Mouse (Mus musculus) A20 (cell line): ENCODE measurements around the gene Mov10l1.
A peak's percentile ranks its signal among the peaks of the same experiment; 100 is the strongest.

ENCODE experiments used
- DNase-seq: peaks from one replicate; pipeline ENCODE4 v3.0.0-alpha.2; 2011; ENCODE audit warnings: low read depth, low spot score

Mov10l1 gene

GRCm38 (mm10) chr15:89007781-89008180 lies 25.1 kb downstream of the Mov10l1 start:
- DNase-seq, result no peak

GRCm38 (mm10) chr15:89016722-89017121 lies 34.0 kb downstream of the Mov10l1 start:
- no peak for DNase-seq

GRCm38 (mm10) chr15:89020085-89020484 lies 37.4 kb downstream of the Mov10l1 start:
- DNase-seq, result no peak

GRCm38 (mm10) chr15:89020492-89020891 lies 37.8 kb downstream of the Mov10l1 start:
- no peak for DNase-seq

- DNase-seq, result peak; percentile 24
Observed at GRCm38 (mm10) chr15:89044381-89044780, 61.7 kb downstream of the Mov10l1 start.

GRCm38 (mm10) chr15:89046356-89046755 lies 63.6 kb downstream of the Mov10l1 start:
- no peak for DNase-seq

DNA sequence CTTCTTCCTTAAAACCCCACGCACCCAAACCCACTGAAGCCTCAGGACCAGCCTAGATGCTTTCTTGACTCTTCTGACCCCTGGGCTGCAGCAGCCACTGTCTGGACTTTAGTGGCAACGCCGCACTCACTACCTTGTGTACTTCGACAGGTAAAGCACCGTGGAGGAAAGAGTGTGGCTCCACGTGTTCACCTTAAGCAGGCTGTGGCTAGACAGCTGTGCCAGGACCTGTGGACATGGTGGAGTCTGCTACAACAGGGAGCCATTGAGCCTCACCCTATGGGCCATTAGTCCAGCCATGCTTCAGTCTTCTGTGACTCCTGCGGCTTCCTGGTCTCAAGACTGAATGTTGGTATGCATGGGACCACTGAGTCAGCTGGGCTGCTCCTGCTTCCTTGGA lies 72.0 kb downstream of the Mov10l1 start:
- DNase-seq, result no peak

DNA sequence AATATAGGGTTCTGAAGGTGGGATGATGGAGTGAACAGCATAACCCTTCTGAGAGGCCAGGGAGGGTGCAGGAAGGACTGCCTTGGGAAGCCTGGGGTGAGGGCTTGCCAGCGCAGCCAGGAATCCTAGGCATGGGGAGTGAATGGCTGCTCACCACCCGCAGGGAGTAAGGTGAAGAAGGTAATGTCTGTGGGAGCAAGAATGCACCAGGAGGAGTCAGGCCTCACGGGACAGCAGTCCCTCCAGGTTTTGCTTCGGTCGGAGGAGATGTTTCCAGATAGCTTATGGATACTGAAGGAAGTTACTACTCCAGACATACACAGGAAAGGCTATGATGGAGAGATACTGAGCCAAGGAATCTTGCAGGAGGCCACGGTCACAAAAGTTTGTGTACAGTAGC lies 76.0 kb downstream of the Mov10l1 start:
- no peak for DNase-seq

GRCm38 (mm10) chr15:89059161-89059931 lies 76.6 kb downstream of the Mov10l1 start, which contains the start of gene Panx2:
Gene Panx2, plus strand, starts transcription at chr15:89059734.
- DNase-seq, result no peak

GRCm38 (mm10) chr15:89060032-89060681 lies 77.4 kb downstream of the Mov10l1 start:
- no peak for DNase-seq

- no peak for DNase-seq
Observed at GRCm38 (mm10) chr15:89060811-89061460, 78.2 kb downstream of the Mov10l1 start.

- DNase-seq, result no peak
Observed at GRCm38 (mm10) chr15:89061761-89062517, 79.2 kb downstream of the Mov10l1 start.

DNA sequence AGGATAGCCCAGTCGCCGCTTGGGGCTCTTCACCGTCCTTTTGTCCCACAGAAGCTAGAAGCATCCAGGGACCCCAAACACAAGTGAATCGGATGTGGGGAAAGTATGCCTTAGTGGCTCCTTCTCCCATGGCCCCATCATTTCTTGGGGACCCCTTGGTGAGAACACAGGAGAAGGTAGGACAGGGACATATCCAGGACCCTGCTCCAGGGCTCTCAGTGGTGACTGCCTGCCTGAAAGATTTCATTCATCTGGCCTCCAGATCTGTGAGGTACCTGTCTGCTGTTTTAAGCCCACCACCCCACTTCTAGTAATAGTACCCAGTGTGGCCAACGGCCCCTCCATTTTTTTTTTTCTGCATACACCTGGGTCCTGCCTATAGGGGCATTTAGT lies 79.8 kb downstream of the Mov10l1 start:
- DNase-seq, result no peak

DNA sequence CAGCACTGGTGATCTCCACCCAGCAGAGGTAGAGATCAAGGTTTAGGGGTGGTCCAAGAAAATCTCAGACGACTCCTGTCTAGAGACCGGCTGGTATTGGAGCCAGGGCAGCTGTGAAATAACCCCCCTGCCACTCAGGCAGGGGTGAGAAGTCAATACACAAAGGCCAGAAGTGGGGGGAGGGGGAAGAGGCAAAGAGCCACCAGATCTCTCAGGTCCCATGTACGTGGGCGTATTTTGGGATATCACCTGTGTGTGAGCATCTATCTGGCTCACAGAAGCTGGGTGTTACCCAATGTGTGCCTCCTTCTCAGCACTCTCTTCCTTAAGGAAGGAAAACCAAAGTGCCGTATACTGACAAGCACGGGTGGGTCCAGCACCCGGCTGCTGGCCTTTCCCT lies 80.3 kb downstream of the Mov10l1 start:
- DNase-seq, result no peak

DNA sequence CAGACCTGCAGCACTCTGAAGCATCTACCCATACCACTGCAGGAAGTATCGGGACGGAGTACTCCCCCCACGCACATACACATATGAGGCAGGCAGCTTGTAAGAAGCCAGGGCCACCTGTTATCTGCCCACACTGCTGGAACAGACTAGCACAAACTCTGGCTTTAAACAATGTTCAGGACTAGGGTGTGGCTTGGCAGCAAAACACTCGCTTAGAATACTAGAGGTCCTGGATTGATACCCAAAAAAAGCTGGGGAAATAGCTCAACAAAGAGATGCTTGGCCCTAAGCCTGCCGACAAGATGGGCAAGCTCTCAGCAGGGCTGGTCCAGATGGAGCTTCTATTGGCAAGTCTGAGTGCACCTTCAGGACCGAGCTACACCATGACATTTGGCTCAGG lies 80.8 kb downstream of the Mov10l1 start:
- DNase-seq, result no peak

DNA sequence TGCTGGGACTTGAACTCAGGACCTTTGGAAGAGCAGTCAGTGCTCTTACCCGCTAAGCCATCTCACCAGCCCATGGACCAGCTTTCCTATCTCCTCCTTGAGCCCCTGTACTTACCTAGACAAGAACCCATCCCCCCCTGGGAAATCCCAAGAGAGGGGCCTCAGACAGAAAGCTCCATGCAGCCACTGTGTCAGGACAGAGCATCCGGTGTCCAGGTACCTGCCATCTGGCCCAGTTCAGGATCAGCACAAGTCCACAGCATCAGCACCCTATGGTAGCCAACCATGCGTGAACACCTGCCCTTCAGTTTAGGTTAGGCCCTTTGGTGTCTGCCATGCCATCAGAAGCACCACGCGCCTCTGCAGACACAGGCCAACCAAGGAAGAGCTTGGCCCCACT lies 82.2 kb downstream of the Mov10l1 start:
- no peak for DNase-seq

DNA sequence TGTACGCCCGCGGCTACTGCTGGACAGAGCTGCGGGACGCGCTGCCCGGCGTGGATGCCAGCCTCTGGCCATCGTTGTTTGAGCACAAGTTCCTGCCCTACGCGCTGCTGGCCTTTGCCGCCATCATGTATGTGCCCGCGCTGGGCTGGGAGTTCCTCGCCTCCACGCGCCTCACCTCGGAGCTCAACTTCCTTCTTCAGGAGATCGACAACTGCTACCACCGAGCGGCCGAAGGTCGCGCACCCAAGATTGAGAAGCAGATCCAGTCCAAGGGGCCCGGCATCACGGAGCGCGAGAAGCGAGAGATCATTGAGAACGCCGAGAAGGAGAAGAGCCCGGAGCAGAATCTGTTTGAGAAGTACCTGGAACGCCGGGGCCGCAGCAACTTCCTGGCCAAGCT lies 84.9 kb downstream of the Mov10l1 start:
- no peak for DNase-seq

DNA sequence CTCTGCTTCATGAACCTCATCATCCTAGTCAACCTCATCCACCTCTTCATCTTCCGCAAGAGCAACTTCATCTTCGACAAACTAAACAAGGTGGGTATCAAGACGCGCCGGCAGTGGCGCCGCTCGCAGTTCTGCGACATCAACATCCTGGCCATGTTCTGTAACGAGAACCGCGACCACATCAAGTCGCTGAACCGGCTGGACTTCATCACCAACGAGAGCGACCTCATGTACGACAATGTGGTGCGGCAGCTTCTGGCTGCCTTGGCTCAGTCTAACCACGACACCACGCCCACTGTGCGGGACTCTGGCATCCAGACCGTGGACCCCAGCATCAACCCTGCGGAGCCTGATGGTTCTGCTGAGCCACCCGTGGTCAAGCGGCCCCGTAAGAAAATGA lies 85.5 kb downstream of the Mov10l1 start:
- no peak for DNase-seq

- DNase-seq, result no peak
Observed at GRCm38 (mm10) chr15:89069336-89069840, 86.7 kb downstream of the Mov10l1 start.

DNA sequence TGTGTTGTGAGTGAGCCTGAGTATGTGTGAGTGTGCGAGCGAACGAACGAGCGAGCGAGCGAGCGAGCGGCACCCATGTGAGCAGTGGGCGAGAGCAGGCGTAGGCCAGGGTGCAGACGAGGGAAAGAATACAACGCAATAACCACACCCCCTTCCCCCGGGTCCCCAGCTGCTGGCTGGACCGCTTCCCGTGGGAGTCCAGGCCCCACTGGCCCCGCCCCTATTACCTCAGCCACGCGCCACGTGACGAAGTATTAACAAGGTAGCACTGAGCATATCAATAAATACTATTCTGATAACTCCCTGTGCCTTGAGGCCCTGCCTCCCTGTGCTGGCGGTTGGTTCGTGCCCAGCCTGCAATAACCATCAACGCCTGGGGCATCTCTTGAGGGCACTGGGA lies 87.9 kb downstream of the Mov10l1 start:
- DNase-seq, result no peak

GRCm38 (mm10) chr15:89073993-89074603 lies 91.4 kb downstream of the Mov10l1 start:
- no peak for DNase-seq
